Mouse (Mus musculus) urinary bladder, postnatal 4 days (tissue): Measurements from ENCODE around the gene Mob3c.
A peak's percentile ranks its signal among the peaks of the same experiment; 100 is the strongest.

ENCODE experiments used
- DNase-seq, 2 experiments: peaks; one replicate each; pipeline ENCODE4 v3.0.0; 2021 to 2022; ENCODE audit warnings: low spot score in 2 of 2

Mob3c gene

DNA sequence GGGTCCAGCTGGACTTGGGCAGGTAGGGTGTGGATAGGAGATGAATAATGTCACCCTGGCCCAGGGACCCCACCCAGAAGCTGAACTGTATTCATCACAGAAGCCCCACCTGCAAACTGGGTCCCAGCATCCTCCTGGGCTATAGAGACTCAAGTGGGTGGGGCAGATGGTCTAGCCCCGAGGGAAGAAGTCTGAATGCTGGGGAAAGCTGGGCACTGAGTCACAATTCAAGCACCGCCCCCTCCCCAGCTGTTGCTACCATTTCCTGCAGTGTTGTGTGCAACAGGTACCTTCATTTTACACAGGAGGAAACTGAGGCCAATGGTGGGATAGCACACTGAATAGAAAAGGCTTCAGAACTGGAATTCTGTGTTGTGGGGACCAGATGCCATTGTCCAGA, 4.1 kb downstream of the Mob3c start:
- DNase-seq: no peak

GRCm38 (mm10) chr4:115835576-115835975, 7.7 kb downstream of the Mob3c start:
- DNase-seq: no peak

DNA sequence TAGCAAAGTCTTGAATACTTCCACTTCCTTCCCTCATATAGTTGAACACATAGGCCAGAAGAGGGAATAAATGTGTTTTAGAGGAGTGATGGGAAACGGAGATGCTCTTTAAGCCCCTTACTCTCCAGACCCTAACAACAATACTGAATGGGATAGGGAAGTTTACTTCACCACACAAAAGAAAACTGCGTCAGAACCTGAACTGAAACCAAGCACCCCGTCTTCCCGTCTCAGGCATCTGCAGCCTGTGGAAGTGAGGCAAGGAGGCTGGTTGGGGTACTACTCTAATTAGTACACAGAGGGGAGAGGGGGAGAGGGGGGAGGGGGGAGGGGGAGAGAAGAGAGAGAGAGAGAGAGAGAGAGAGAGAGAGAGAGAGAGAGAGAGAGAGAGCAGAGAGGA, 10.3 kb downstream of the Mob3c start:
- no peak for DNase-seq

GRCm38 (mm10) chr4:115838696-115839641, 11.1 kb downstream of the Mob3c start, which contains the start of gene Mknk1:
Gene Mknk1 (plus strand): TSS chr4:115839198.
- peak; percentile 88 to 94 for DNase-seq

DNA sequence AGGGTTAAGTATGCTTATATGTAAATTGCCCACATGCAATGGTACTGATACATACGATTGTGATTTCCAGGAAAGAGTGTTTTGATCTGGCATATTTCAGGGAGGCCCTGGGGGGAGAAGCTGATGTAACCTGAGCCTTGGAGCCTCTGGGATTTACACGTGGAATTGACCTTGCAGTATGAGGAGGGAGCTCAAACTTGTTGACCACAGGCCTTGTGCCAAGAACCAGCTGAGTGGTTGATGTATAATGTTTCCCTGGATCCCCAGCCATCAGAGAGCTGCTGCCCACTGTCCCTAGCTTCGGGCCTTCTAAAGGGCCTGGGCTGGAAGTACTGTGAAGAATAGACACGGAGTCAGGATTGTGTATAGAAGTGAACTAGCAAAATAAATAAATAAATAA, 12.1 kb downstream of the Mob3c start:
- DNase-seq: no peak

- DNase-seq: no peak
These were observed 12.9 kb downstream of the Mob3c start for GRCm38 (mm10) chr4:115840842-115841241.

DNA sequence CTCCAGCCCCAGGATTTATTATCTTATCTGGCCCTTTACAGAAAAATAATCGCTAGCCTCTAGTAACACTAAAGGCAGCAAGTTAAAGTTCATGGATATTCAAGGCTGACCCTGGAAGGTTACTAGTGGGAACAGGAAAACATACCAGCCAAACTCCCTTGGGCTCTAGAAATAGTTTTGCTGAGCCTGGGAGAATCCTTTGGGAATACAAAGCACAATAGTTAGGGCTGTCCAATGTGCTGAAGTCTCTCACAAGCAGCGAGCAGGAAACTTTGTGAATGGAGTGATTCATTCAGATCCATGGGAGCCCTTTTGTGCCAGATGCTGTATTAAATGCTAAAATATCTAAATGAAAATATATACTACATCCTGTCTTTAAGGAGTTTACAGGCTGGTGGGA, 18.8 kb downstream of the Mob3c start:
- DNase-seq: no peak

DNA sequence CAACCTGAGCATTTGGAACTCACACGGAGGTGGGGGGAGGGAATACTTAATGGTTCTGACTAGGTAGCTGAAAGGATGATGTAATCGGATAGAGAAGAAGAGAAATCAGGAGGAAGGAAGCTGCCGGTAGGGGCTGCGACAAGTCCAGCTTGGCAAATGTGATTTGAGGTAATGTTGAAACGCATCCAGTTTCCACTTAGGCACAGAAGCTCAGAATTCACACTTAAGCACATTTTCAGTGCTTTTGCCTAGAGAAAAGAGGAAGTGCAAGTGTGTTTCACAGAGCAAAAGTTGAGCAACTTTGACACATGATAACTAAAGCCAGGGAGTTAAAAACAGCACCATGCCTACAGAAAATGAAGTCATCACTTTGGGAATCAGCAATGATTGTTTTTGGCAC, 19.5 kb downstream of the Mob3c start:
- no peak for DNase-seq

DNA sequence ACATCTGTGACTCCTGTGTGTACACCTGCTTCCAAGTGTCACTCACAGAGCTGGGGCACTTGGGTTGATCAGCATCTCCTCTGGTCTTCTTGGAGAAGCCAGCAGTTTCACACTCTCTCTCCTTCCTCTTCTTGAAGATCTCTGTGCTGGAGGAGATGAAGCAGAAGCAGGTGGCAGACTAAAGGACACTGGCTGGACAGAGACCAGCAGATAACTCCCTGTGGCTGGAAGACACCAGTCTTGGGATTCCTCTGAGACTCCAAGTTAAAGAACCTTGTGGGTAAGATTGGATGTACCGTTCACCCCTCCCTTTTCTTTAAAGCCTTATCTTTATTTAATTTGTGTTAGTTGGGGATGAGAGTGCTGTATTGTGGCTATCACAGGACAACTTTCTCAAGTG, 20.2 kb downstream of the Mob3c start:
- no peak for DNase-seq

DNA sequence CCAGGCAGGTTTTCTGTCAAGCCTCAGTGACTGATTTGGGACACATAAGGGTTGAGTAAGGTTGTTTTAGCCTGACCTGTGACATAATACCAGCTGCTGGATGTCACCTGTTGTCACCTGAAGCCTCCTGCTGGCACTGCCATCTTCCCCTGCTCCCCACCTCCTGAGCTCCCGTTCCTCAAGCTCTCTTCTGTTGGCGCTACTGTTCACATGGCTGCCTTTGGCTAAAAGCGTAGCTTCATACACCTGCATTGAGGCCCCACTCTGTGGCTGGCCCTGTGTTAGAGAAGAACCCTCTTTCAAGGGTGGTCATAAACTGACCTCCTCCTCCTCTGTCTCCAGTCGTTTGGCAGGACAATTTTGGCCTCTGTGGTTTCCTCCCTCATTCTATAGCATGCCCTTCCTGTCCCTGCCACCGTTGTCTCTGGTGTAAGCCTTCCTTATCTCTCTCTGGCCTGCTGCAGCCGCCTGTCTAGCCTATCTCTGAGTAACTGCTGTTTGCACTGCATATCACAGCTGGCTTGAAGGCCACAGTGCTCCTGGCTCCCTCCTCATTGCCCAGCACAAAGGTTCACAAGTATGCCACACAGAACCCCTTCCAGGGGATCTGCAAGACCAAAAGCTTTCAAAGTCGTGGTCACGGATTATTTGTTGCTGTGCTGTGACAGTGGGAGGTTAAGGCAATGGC, 21.2 kb downstream of the Mob3c start:
- no peak for DNase-seq

GRCm38 (mm10) chr4:115850111-115850510, 22.2 kb downstream of the Mob3c start:
- no peak for DNase-seq

GRCm38 (mm10) chr4:115850631-115851030, 22.7 kb downstream of the Mob3c start:
- no peak for DNase-seq

DNA sequence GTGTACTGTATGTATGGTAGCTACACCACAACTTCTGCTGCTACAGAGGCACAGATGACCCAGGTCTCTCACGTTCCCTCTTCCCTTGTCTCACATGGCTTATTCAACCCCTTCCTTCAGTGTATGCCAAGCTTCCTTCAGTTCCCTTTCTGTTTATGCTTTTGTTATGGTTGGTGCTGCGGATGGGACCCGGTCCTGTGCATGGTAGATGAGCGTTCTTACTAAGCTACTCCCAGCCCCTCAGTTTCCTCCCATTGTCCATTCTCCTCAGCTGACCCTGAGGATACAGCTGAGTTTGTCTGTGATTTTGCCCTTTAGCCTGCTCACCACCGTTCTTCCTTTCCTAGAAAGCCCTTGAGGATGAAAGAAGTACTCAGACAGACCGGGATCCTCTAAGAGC, 23.7 kb downstream of the Mob3c start:
- no peak for DNase-seq

DNA sequence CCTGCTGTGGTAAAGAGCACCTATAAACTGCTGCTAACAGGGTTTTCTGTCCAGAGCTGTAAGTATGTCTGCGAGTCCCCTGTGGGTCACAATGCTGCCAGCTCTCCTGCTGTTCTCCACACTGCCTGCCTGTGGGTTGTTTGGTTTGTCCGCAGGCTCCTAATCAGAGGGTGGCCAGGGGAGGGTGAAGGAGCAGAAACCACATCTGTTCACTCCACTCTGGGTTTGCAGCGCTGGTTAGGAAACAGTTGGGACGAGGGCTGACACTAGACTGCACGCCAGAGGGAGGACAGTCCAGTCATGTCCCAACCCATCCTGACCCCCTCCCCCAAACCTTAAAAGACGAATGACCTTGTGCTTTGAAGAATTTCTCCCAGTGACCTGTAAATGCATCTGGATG, 27.2 kb downstream of the Mob3c start:
- no peak for DNase-seq

GRCm38 (mm10) chr4:115855609-115856008, 27.7 kb downstream of the Mob3c start:
- no peak for DNase-seq

DNA sequence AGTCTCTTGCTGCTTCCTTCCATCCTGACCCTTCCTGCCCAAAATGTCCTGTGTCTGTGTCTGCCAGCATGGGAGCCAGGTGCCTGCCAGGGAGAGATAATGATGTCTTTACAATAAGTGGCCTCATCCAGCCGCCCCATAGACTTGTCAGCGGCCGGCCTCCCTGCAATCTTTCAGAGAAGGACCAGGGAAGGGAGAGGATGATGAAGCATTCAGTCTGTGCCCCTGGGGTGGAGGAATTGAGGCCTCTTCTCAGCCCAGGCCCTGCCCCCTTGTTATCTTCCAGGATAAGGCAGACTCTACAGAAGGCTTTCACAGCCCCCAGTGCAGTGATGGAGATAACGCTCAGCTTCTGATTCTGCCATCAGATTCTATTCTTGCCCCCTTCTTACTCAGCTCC, 28.4 kb downstream of the Mob3c start:
- no peak for DNase-seq

DNA sequence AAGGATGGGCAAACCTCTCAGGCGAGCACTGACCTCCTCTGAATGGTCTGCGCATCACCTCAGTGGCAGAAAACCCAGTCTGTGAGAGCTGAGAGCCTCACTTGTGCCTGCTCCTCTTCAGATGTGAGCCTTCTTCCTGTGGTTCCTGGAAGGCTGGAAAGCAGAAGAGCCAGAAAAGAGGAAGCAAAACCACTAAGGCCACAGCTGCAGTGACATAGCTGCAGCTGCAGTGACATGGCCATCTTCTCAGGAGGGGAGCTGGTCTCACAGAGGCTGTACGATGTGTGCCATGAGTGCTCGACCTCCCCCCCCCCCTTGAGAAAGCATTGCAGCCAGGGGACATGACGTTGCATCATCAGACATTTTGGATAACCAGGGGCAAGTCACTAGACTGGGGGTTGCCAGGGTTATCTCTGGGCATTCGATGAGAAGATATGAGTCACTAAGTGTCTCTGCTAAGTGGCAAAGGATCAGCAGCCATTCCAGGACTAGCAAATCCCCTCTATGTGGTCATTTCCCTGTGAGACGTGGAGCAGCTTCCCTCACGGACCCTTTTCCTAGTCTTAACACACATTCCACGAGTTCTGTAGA, 29.5 kb downstream of the Mob3c start:
- no peak for DNase-seq

DNA sequence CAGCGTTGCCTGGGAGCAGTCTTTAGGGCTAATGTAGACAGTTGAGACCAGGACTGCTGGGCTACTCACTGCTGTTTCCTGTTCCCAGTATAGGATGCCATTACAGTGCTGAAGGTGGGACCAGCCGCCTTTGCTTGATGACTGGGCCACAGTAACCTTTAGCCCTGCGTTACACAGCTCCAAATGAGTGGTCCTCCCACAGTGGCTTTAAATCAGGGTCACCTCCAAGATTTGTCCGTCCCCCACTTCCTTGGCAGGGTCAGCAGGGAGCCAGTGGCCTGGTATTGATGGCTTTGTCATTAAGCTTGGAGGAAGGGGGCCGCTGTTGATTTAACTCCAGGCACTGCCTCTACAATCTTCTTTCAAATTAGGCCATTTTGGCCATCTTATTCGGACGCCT, 35.5 kb downstream of the Mob3c start:
- DNase-seq: no peak

- no peak for DNase-seq
These were observed 36.0 kb downstream of the Mob3c start for GRCm38 (mm10) chr4:115863880-115864279.

GRCm38 (mm10) chr4:115869512-115870210, 41.8 kb downstream of the Mob3c start:
- DNase-seq: no peak

DNA sequence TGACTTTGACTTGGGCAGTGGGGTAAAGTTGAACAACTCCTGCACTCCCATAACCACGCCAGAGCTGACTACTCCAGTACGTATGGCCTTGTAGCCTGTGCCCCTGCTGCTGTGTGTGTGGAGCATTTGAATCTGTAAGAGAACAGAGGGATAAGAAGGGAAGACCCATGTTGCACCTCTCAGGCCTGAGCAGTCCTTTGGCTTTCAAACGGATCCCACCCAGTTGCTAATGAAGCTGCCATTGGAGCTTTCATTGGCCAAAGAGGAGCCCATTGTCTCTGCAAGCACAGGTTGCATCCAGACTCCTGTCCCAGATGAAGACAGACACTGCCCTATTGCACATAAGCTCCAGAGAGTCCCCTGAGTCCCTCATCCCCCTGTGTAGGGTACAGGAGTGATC, 45.3 kb downstream of the Mob3c start:
- DNase-seq: no peak

GRCm38 (mm10) chr4:115878216-115878678, 50.4 kb downstream of the Mob3c start:
- DNase-seq: no peak
